Mouse (Mus musculus): ENCODE measurements around the gene Hdac8. TPM values are rescaled to one million over a fixed set of nuclear protein-coding genes. Genes with fewer than 3 reads are reported as not detected.

The Hdac8 gene
- polyA plus RNA-seq, 1 experiment from 2014 or later, result 13.1 TPM

GRCm38 (mm10) chrX:102311119-102311518 is 194.0 kb downstream of the Hdac8 start:
- Histone ChIP-seq H3K27ac (no peak overlapping the region; the same call in 1 of the 2 replicates), H3K36me3 (no peaks in the 10 kb centered on the region), H3K4me3 (no peak overlapping the region), H3K9me3 (replicated peaks) (no peaks in the 10 kb centered on the region), H3K4me1 (peaks cover 36% of the 10 kb centered on the region), H3K27me3 (ENCODE audit: low read depth, poor library complexity, severe bottlenecking) (peaks cover 91% of the 10 kb centered on the region)
- WGBS, result 77% methylated on average over 3 of the region's 3 CpGs
- DNase-seq (ENCODE audit: low spot score), result no peak

GRCm38 (mm10) chrX:102307511-102307910 is 197.6 kb downstream of the Hdac8 start:
- H3K4me1 ChIP-seq, result peaks cover 44% of the 10 kb centered on the region
- 10% methylated on average over 5 of the region's 5 CpGs for WGBS
- H3K27me3 ChIP-seq (ENCODE audit: low read depth, poor library complexity, severe bottlenecking), result peaks cover 100% of the 10 kb centered on the region
- no peak overlapping the region for H3K4me3 ChIP-seq
- H3K9me3 ChIP-seq (replicated peaks), result no peaks in the 10 kb centered on the region
- peak overlapping the region; percentile 26; the same call in 1 of the 2 replicates for H3K27ac ChIP-seq
- no peaks in the 10 kb centered on the region for H3K36me3 ChIP-seq
- DNase-seq (ENCODE audit: low spot score), result no peak

GRCm38 (mm10) chrX:102305806-102306205 is 199.4 kb downstream of the Hdac8 start:
- Histone ChIP-seq H3K9me3 (replicated peaks) (no peaks in the 10 kb centered on the region), H3K4me3 (no peak overlapping the region), H3K27ac (no peak overlapping the region), H3K27me3 (ENCODE audit: low read depth, poor library complexity, severe bottlenecking) (peaks cover 100% of the 10 kb centered on the region), H3K36me3 (no peaks in the 10 kb centered on the region), H3K4me1 (peaks cover 37% of the 10 kb centered on the region)
- 52% methylated on average over 4 of the region's 4 CpGs for WGBS
- DNase-seq (ENCODE audit: low spot score), result no peak

- no peak for DNase-seq (ENCODE audit: low spot score)
- Histone ChIP-seq H3K27me3 (ENCODE audit: low read depth, poor library complexity, severe bottlenecking) (peaks cover 96% of the 10 kb centered on the region), H3K4me3 (no peak overlapping the region), H3K27ac (no peak overlapping the region), H3K4me1 (peaks cover 33% of the 10 kb centered on the region), H3K9me3 (replicated peaks) (no peaks in the 10 kb centered on the region), H3K36me3 (no peaks in the 10 kb centered on the region)
- 72% methylated on average over 4 of the region's 4 CpGs for WGBS
Measured at GRCm38 (mm10) chrX:102304914-102305313, 200.2 kb downstream of the Hdac8 start.

- no peaks in the 10 kb centered on the region for H3K9me3 ChIP-seq (replicated peaks)
- peaks cover 25% of the 10 kb centered on the region for H3K4me1 ChIP-seq
- WGBS, result 30% methylated on average over 3 of the region's 3 CpGs
- H3K27me3 ChIP-seq (ENCODE audit: low read depth, poor library complexity, severe bottlenecking), result peaks cover 89% of the 10 kb centered on the region
- H3K36me3 ChIP-seq, result no peaks in the 10 kb centered on the region
- peak; percentile 40 for DNase-seq (ENCODE audit: low spot score)
- peak overlapping the region; percentile 53; the same call in 1 of the 2 replicates for H3K27ac ChIP-seq
- H3K4me3 ChIP-seq, result no peak overlapping the region
Measured at GRCm38 (mm10) chrX:102302476-102302875, 202.7 kb downstream of the Hdac8 start.

- Histone ChIP-seq H3K4me1 (peaks cover 21% of the 10 kb centered on the region), H3K9me3 (replicated peaks) (no peaks in the 10 kb centered on the region), H3K4me3 (no peak overlapping the region), H3K27me3 (ENCODE audit: low read depth, poor library complexity, severe bottlenecking) (peaks cover 98% of the 10 kb centered on the region), H3K27ac (0 out of 2 replicates have a peak overlapping the region, but pooled peaks have one; percentile 14), H3K36me3 (no peaks in the 10 kb centered on the region)
- DNase-seq (ENCODE audit: low spot score), result no peak
- 52% methylated on average over 3 of the region's 3 CpGs for WGBS
Measured at GRCm38 (mm10) chrX:102284889-102285288, 220.3 kb downstream of the Hdac8 start.

GRCm38 (mm10) chrX:102262620-102263345 is 242.4 kb downstream of the Hdac8 start:
- H3K27ac ChIP-seq, result no peak overlapping the region
- no peaks in the 10 kb centered on the region for H3K36me3 ChIP-seq
- no peak overlapping the region for H3K4me3 ChIP-seq
- no peaks in the 10 kb centered on the region for H3K4me1 ChIP-seq
- DNase-seq (ENCODE audit: low spot score), result no peak
- H3K27me3 ChIP-seq (ENCODE audit: low read depth, poor library complexity, severe bottlenecking), result peaks cover 98% of the 10 kb centered on the region
- 82% methylated on average over 14 of the region's 14 CpGs for WGBS
- H3K9me3 ChIP-seq (replicated peaks), result no peaks in the 10 kb centered on the region

- Histone ChIP-seq H3K4me1 (no peaks in the 10 kb centered on the region), H3K4me3 (no peak overlapping the region), H3K9me3 (replicated peaks) (no peaks in the 10 kb centered on the region), H3K36me3 (no peaks in the 10 kb centered on the region), H3K27me3 (ENCODE audit: low read depth, poor library complexity, severe bottlenecking) (peaks cover 79% of the 10 kb centered on the region), H3K27ac (no peak overlapping the region)
- no peak for DNase-seq (ENCODE audit: low spot score)
- 94% methylated on average over 4 of the region's 4 CpGs for WGBS
Measured at GRCm38 (mm10) chrX:102259772-102260171, 245.4 kb downstream of the Hdac8 start.

- no peaks in the 10 kb centered on the region for H3K36me3 ChIP-seq
- H3K4me1 ChIP-seq, result peaks cover 19% of the 10 kb centered on the region
- 10% methylated on average over 7 of the region's 7 CpGs for WGBS
- H3K27me3 ChIP-seq (ENCODE audit: low read depth, poor library complexity, severe bottlenecking), result peaks cover 79% of the 10 kb centered on the region
- H3K4me3 ChIP-seq, result peak overlapping the region; percentile 22
- H3K9me3 ChIP-seq (replicated peaks), result no peaks in the 10 kb centered on the region
- peak; percentile 41 for DNase-seq (ENCODE audit: low spot score)
- no peak overlapping the region for H3K27ac ChIP-seq
Measured at GRCm38 (mm10) chrX:102253892-102254291, 251.3 kb downstream of the Hdac8 start.

- peak within 1 kb of the TSS; percentile 82 for H3K27ac ChIP-seq
- H3K36me3 ChIP-seq, result peaks cover 6% of the 10 kb centered on the region
- peak; percentile 79 for DNase-seq (ENCODE audit: low spot score)
- no peaks in the 10 kb centered on the region for H3K9me3 ChIP-seq (replicated peaks)
- peaks cover 19% of the 10 kb centered on the region for H3K4me1 ChIP-seq
- peaks cover 87% of the 10 kb centered on the region for H3K27me3 ChIP-seq (ENCODE audit: low read depth, poor library complexity, severe bottlenecking)
- H3K4me3 ChIP-seq, result peak within 1 kb of the TSS; percentile 64
- 12% methylated on average over 44 of the region's 44 CpGs for WGBS
Measured at GRCm38 (mm10) chrX:102251937-102252860, 253.0 kb downstream of the Hdac8 start, which contains the start of gene Cited1. TSS of gene Cited1 (minus strand) at chrX:102252181.

GRCm38 (mm10) chrX:102251221-102251936 is 253.8 kb downstream of the Hdac8 start:
- Histone ChIP-seq H3K27me3 (ENCODE audit: low read depth, poor library complexity, severe bottlenecking) (peaks cover 95% of the 10 kb centered on the region), H3K4me1 (peaks cover 19% of the 10 kb centered on the region), H3K4me3 (peak overlapping the region; percentile 64), H3K36me3 (peaks cover 12% of the 10 kb centered on the region), H3K27ac (peak overlapping the region; percentile 82), H3K9me3 (replicated peaks) (no peaks in the 10 kb centered on the region)
- DNase-seq (ENCODE audit: low spot score), result no peak
- 14% methylated on average over 73 of the region's 80 CpGs for WGBS

- H3K9me3 ChIP-seq (replicated peaks), result no peaks in the 10 kb centered on the region
- peaks cover 19% of the 10 kb centered on the region for H3K4me1 ChIP-seq
- peak overlapping the region; percentile 82 for H3K27ac ChIP-seq
- H3K4me3 ChIP-seq, result peak overlapping the region; percentile 64
- H3K36me3 ChIP-seq, result peaks cover 12% of the 10 kb centered on the region
- WGBS, result 4% methylated on average over 24 of the region's 24 CpGs
- H3K27me3 ChIP-seq (ENCODE audit: low read depth, poor library complexity, severe bottlenecking), result peaks cover 100% of the 10 kb centered on the region
- peak; percentile 59 for DNase-seq (ENCODE audit: low spot score)
Measured at GRCm38 (mm10) chrX:102250891-102251170, 254.3 kb downstream of the Hdac8 start.
